Mouse (Mus musculus) neural tube, embryonic 10.5 days (tissue): ENCODE data around the gene Tmem87b.

Experiments used
- DNase-seq: peaks from one replicate; pipeline ENCODE4 v3.0.0-alpha.2; 2017; ENCODE audit warnings: low spot score; ENCODE audit errors: extremely low spot score

Gene Tmem87b

DNA sequence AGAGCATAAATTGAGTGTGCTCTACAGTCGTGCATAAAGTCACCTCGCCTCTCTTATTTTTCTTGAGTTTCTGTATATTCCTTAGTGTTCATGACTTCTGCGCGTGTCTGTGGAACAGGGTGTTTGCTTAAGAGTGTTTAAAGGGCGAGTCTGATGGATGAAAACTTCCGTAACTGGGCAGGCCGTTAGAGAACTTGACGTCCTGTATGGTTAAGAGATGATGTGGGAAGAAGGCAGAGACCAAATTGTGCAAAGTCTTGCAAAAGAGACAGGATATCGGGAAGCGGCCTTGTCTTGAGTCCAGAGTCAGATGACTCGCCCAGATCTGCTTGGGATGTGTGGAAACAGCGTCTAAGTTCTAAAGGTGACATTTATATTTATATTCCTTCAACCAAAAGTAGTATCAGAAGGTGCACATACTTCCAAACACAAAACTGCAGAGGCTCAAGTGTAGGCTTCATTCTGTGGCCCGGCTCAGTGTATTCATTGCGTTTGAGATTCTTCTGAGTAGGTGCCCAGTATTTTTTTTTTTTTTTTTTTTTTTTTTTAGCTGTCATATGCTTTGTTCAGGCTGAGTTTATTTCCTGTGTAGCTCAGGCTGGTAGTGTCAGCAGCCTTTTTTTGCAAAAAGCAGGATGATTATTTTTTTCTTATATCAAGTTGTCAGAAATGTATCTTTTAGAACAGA lies 1.2 kb downstream of the Tmem87b start:
- no peak for DNase-seq

DNA sequence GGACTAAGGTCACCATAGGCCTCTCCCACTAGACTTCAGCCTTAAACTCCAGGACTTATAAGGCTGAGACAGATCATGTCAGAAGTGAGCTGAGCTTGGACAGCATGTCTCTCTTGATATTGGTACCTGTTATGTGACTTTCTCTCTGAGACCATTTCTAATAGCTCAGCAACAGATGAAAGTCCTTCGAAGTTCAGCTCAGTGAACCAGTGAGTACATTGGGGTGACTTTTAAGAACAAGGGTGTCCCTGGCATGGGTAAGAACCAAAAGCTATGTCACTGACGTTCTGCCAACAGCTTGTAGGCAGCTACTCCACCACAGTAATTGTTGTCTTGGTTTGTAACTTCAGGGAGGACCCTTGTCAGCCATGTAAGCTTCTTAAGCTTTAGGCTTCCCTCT lies 2.7 kb downstream of the Tmem87b start:
- DNase-seq, result no peak

DNA sequence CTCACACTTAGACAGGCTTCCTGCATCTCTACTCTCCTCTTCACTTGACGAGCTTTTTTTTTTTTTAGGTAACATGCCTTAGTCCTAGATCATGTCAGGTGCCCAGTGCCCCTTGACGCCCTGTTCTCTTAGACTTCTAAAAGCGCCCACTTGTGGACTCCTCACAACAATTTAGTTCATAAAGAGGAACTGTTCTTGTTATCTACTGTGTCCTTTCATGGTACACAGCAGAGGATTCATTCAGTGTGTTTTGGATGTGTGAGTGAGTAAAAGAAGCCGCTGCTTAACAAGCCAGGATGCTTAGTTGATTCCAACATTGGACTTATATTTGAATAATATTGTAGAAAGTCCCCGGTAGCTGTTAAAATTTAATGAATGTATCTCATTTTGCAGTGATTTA lies 6.0 kb downstream of the Tmem87b start:
- no peak for DNase-seq

GRCm38 (mm10) chr2:128827787-128828186 lies 9.9 kb downstream of the Tmem87b start:
- no peak for DNase-seq

GRCm38 (mm10) chr2:128832611-128833010 lies 14.7 kb downstream of the Tmem87b start:
- DNase-seq, result no peak

DNA sequence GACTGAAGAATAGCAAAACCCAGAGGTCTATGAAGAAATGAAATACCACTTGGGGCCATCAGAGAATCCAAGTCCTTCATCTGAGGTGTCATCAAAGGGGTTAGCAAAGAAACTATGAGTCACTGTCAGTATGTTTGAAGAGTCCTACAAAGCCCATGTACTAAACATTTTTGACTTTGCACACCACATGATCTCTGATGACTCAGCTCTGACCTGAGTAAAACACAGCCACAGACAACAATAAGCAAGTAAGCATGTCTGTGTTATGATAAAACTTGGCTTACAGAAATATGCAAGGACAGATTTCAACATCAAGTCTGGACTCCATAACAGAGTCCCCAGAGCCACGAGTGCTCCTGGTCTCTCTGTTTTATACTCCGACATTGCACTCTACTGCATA lies 15.1 kb downstream of the Tmem87b start:
- DNase-seq, result no peak

- no peak for DNase-seq
Observed at GRCm38 (mm10) chr2:128833435-128833834, 15.5 kb downstream of the Tmem87b start.

DNA sequence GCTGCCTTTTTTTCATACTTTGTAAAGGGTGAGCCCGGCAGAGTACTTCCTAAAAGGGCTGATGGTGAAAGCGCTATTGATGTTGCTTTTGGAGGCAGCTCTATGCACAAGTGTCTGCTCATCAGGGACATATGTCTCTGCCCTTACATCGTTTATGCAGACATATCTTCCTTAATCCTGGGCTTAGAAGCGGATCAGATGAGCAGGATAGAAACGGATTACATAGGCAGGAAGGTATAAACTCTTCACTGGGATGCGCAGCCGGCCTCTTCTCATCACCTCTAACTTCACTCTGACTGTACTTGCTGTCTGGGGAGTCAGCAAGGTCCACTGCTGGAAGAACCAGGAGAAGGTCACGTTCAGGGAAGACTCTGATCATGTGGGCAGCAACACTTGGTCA lies 19.6 kb downstream of the Tmem87b start:
- no peak for DNase-seq

DNA sequence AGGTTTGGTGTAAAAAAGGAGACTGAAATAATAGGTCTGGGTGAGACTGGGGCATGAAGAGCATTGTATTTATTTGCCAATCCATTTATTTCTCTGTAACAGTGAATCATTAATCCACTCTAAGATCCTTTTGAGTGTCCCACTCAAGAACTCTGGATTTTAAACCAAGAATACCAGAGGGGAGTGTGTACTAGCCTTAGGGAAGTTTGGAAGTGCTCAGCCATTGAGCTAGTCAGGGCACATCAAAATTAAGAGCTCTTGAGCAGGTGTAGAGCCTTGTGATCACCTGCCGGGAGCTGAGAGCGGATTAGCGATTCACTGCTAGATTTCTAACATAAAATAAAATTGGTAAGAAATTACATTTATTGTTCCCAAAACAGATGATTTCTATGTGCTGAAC lies 20.7 kb downstream of the Tmem87b start:
- DNase-seq, result no peak

- no peak for DNase-seq
Observed at GRCm38 (mm10) chr2:128839501-128839900, 21.6 kb downstream of the Tmem87b start.

- DNase-seq, result no peak
Observed at GRCm38 (mm10) chr2:128842437-128842836, 24.5 kb downstream of the Tmem87b start.

- no peak for DNase-seq
Observed at GRCm38 (mm10) chr2:128850036-128850435, 32.1 kb downstream of the Tmem87b start.

DNA sequence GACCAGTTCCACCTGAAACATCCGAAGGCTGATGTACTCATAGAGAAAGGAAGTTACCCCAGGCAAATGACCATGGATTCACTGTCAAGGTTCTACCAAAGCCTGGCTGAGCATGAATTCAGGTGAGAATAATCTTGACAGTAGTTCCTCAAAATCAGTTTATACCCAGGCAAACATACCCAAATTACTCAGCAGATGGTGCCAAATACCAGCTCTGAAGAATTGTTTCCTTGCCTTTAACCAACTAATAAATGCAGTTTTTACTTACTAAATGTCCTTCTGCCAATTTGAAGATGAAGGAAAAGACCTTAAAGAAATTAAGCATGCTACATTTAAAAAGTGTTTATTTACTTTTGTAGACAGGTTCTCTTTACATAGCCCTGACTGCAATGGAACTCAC lies 38.8 kb downstream of the Tmem87b start:
- no peak for DNase-seq

DNA sequence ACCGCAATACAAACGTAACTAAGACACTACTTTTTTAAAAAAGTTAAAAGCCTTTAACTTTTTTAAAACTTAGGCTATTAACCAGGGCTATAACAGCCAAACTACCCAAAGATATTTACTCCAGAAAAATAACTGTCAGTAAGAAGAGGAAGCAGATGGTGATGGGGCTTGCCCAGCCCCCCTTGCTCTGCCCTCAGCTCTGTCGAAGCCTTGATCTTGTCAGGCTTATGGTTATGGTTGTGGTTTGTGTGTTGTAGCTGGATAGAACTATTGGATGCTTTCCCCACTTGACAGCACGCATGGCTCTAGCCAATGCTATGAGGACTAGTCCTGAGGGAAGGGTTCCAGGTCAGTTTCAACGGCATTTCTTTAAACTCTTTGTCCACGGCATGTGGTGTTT lies 41.0 kb downstream of the Tmem87b start:
- no peak for DNase-seq

DNA sequence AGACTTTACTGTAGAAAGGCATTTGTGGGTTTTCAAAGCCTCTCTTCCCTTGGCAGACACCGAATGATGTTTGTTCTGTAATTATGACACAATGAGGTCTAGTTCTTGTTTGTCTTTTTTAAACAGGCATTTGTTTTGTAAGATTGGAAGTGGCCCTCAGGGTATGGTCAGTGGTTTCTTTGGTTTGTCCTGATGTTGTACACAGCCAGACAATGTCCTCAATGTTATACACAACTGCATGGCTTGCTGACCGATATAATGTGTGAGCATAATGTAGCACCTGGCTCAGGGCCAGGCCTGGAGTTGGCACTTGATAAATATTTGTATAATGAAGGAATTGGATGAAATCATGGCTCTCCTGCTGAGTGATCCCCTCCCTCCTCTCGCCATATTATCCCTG lies 41.9 kb downstream of the Tmem87b start:
- no peak for DNase-seq

DNA sequence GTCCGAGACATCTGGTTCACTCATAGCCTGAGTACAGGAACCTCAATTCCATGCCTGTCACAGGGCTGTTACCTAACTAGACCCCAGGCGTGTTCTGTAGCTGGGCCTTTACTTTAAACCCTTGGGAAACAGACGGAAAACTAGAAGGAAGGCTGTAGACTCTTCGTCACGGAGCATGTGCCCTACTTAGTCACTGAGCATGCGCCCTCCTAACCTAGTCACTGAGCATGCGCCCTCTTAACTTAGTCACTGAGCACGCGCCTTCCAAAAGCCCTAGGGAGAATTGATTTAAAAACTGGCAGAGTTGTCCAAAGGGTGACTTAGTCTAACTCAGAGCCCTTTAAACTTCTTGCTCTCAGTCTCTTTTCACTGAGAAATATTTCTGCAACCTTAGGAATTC lies 44.7 kb downstream of the Tmem87b start, which contains the start of gene Fbln7:
Gene Fbln7, plus strand, starts transcription at position 346 of the 400 bp plus-strand sequence.
- DNase-seq, result no peak

- peak; percentile 75 for DNase-seq
Observed at GRCm38 (mm10) chr2:128863777-128864331, 45.9 kb downstream of the Tmem87b start.

GRCm38 (mm10) chr2:128865061-128865460 lies 47.1 kb downstream of the Tmem87b start:
- no peak for DNase-seq

GRCm38 (mm10) chr2:128871656-128872055 lies 53.7 kb downstream of the Tmem87b start:
- no peak for DNase-seq

GRCm38 (mm10) chr2:128872256-128872655 lies 54.3 kb downstream of the Tmem87b start:
- DNase-seq, result no peak

- no peak for DNase-seq
Observed at GRCm38 (mm10) chr2:128875526-128875925, 57.6 kb downstream of the Tmem87b start.

DNA sequence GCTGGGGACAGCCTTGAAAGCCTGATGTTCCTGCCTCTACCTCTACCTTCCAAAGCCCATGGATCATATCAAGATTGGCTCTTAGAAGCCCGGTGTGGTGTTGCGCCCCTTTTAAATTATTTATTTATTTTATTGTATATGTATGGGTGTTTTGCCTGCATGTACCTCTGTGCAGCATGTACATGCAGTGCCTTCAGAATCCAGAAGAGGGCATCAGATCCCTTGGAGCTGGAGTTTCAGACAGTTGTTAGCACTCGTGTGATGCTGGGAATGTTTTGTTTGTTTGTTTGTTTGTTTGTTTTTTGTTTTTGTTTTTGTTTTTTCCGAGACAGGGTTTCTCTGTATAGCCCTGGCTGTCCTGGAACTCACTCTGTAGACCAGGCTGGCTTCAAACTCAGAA lies 63.3 kb downstream of the Tmem87b start:
- DNase-seq, result no peak

- DNase-seq, result no peak
Observed at GRCm38 (mm10) chr2:128885225-128885811, 67.4 kb downstream of the Tmem87b start.
